Mouse (Mus musculus) lung, postnatal 0 days (tissue): ENCODE measurements at regions not wholly inside any gene's neighbourhood (a gene's known extent, or its start where the extent isn't known, plus 50 kb on each side); places are given as distances from the start of the nearest gene placed in this dataset.

Experiments used
- ATAC-seq: fragments of 200-750 bp; cut with Nextera tagmentation; 2 replicates; pipeline ENCODE4 v1.8.0; 2017; ENCODE audit warnings: moderate library complexity
- DNase-seq: peaks from one replicate; pipeline ENCODE4 v3.0.0-alpha.2; 2016; ENCODE audit warnings: low spot score
- H3K27ac ChIP-seq: fragments of 300-500 bp; sonication (generic); 2 replicates; pipeline ENCODE4 v1.5.1; 2014; ENCODE audit warnings: antibody characterized with exemption, mild to moderate bottlenecking, low read length, mixed read lengths
- H3K27me3 ChIP-seq: fragments of 300-500 bp; sonication (generic); replicated peaks from 2 replicates; pipeline ENCODE4 v1.6.1; 2014; ENCODE audit warnings: low read length, mixed read lengths; ENCODE audit not compliant: insufficient read depth
- H3K36me3 ChIP-seq: fragments of 300-500 bp; sonication (generic); 2 replicates; pipeline ENCODE4 v1.6.1; 2014; ENCODE audit warnings: low read length, mixed read lengths; ENCODE audit not compliant: insufficient read depth
- H3K4me1 ChIP-seq: fragments of 300-500 bp; sonication (generic); 2 replicates; pipeline ENCODE4 v1.6.1; 2014; ENCODE audit warnings: antibody characterized with exemption, low read depth, low read length, mixed read lengths; ENCODE audit not compliant: insufficient read depth
- H3K4me2 ChIP-seq: fragments of 300-500 bp; sonication (generic); replicated peaks from 2 replicates; pipeline ENCODE4 v1.6.1; 2014; ENCODE audit warnings: low read depth, mild to moderate bottlenecking, low read length, moderate library complexity, mixed read lengths
- H3K4me3 ChIP-seq: fragments of 300-500 bp; sonication (generic); 2 replicates; pipeline ENCODE4 v1.5.1; 2014; ENCODE audit warnings: low read depth, low read length
- H3K9ac ChIP-seq: fragments of 300-500 bp; sonication (generic); replicated peaks from 2 replicates; pipeline ENCODE4 v1.6.1; 2014; ENCODE audit warnings: low read depth, mild to moderate bottlenecking
- H3K9me3 ChIP-seq: fragments of 300-500 bp; sonication (generic); 2 replicates; pipeline ENCODE4 v1.6.1; 2016; ENCODE audit warnings: low read length, mixed read lengths
- CTCF ChIP-seq: IDR thresholded peaks from 2 replicates; pipeline ENCODE4 v1.5.1; 2016; ENCODE audit warnings: antibody characterized with exemption, mild to moderate bottlenecking
- EP300 ChIP-seq: IDR thresholded peaks from 2 replicates; pipeline ENCODE4 v1.6.1; 2016; ENCODE audit warnings: antibody characterized with exemption, mild to moderate bottlenecking, control low read depth
- WGBS: fragments of 180-500 bp; shearing (Covaris S2); extraction: QIAGEN DNeasy Blood & Tissue Kit; methylation state at CpG from one replicate; pipeline ENCODE4 v1.1.7; 2014; 5-methylcytosine and 5-hydroxymethylcytosine counted together

GRCm38 (mm10) chr9:30190078-30190477 lies 227.1 kb upstream of the Ntm start:
- WGBS = 92% methylated on average over 5 of the region's 5 CpGs
- DNase-seq = no peak
- no peak overlapping the region for H3K27ac ChIP-seq

GRCm38 (mm10) chr9:30191119-30191518 lies 228.2 kb upstream of the Ntm start:
- Histone ChIP-seq H3K9me3 (no peaks in the 10 kb centered on the region), H3K27me3 (no peaks in the 10 kb centered on the region), H3K36me3 (no peaks in the 10 kb centered on the region), H3K4me1 (no peaks in the 10 kb centered on the region), H3K4me3 (no peak overlapping the region), H3K4me2 (no peak overlapping the region), H3K9ac (no peak overlapping the region), H3K27ac (no peak overlapping the region)
- no peak for ATAC-seq
- TF ChIP-seq EP300 (no peak), CTCF (no peak)
- no peak for DNase-seq

More at GRCm38 (mm10) chr9:30190078-30190477, 227.1 kb upstream of the Ntm start:
- no peak for TF ChIP-seq EP300
- no peak for TF ChIP-seq CTCF
- no peak for ATAC-seq
- H3K4me1 ChIP-seq = no peaks in the 10 kb centered on the region
- H3K4me2 ChIP-seq = no peak overlapping the region
- no peak overlapping the region for H3K4me3 ChIP-seq
- no peak overlapping the region for H3K9ac ChIP-seq
- no peaks in the 10 kb centered on the region for H3K27me3 ChIP-seq
- no peaks in the 10 kb centered on the region for H3K36me3 ChIP-seq
- no peaks in the 10 kb centered on the region for H3K9me3 ChIP-seq

GRCm38 (mm10) chr9:30191902-30192301 lies 229.0 kb upstream of the Ntm start:
- Histone ChIP-seq H3K4me3 (no peak overlapping the region), H3K9me3 (no peaks in the 10 kb centered on the region), H3K9ac (no peak overlapping the region), H3K36me3 (no peaks in the 10 kb centered on the region), H3K27ac (no peak overlapping the region), H3K4me2 (no peak overlapping the region), H3K4me1 (no peaks in the 10 kb centered on the region), H3K27me3 (no peaks in the 10 kb centered on the region)
- TF ChIP-seq CTCF = no peak
- no peak for TF ChIP-seq EP300
- no peak for DNase-seq
- ATAC-seq = no peak

GRCm38 (mm10) chr9:30194866-30195265 lies 231.9 kb upstream of the Ntm start:
- H3K4me3 ChIP-seq = no peak overlapping the region
- H3K36me3 ChIP-seq = no peaks in the 10 kb centered on the region
- WGBS = 87% methylated on average over 3 of the region's 3 CpGs
- no peaks in the 10 kb centered on the region for H3K4me1 ChIP-seq
- no peak overlapping the region for H3K27ac ChIP-seq
- no peaks in the 10 kb centered on the region for H3K9me3 ChIP-seq
- no peaks in the 10 kb centered on the region for H3K27me3 ChIP-seq
- H3K4me2 ChIP-seq = no peak overlapping the region
- H3K9ac ChIP-seq = no peak overlapping the region
- ATAC-seq = no peak
- TF ChIP-seq EP300 (no peak), CTCF (no peak)
- no peak for DNase-seq

GRCm38 (mm10) chr9:30202411-30202810 lies 224.5 kb upstream of the Snx19 start:
- Histone ChIP-seq H3K9ac (no peak overlapping the region), H3K36me3 (no peaks in the 10 kb centered on the region), H3K27me3 (no peaks in the 10 kb centered on the region), H3K9me3 (no peaks in the 10 kb centered on the region), H3K4me2 (no peak overlapping the region), H3K4me1 (no peaks in the 10 kb centered on the region), H3K4me3 (no peak overlapping the region), H3K27ac (no peak overlapping the region)
- DNase-seq = no peak
- WGBS = 71% methylated on average over 3 of the region's 3 CpGs
- no peak for ATAC-seq
- TF ChIP-seq EP300 = no peak
- no peak for TF ChIP-seq CTCF

- no peaks in the 10 kb centered on the region for H3K9me3 ChIP-seq
- no peaks in the 10 kb centered on the region for H3K27me3 ChIP-seq
- no peaks in the 10 kb centered on the region for H3K36me3 ChIP-seq
- H3K4me1 ChIP-seq = no peaks in the 10 kb centered on the region
- DNase-seq = no peak
- H3K9ac ChIP-seq = no peak overlapping the region
- H3K27ac ChIP-seq = no peak overlapping the region
- no peak overlapping the region for H3K4me3 ChIP-seq
- H3K4me2 ChIP-seq = no peak overlapping the region
- no peak for ATAC-seq
- no peak for TF ChIP-seq CTCF
- TF ChIP-seq EP300 = no peak
- 70% methylated on average over 4 of the region's 4 CpGs for WGBS
Observed at GRCm38 (mm10) chr9:30207631-30208030, 219.3 kb upstream of the Snx19 start.

- TF ChIP-seq EP300 = no peak
- TF ChIP-seq CTCF = no peak
- DNase-seq (no peak), ATAC-seq (no peak)
- Histone ChIP-seq H3K27me3 (no peaks in the 10 kb centered on the region), H3K4me2 (no peak overlapping the region), H3K36me3 (no peaks in the 10 kb centered on the region), H3K27ac (no peak overlapping the region), H3K4me3 (no peak overlapping the region), H3K9ac (no peak overlapping the region), H3K4me1 (no peaks in the 10 kb centered on the region), H3K9me3 (no peaks in the 10 kb centered on the region)
- WGBS = 54% methylated on average over 1 of the region's 1 CpGs
Observed at GRCm38 (mm10) chr9:30209806-30210205, 217.1 kb upstream of the Snx19 start.
